Mouse (Mus musculus) heart, embryonic 14.5 days (tissue): ENCODE results near the gene Mtg1. TPM values are rescaled to one million over a fixed set of nuclear protein-coding genes. Genes with fewer than 3 reads are reported as not detected.

ENCODE experiments used
- ATAC-seq: fragments of 200-750 bp; cut with Nextera tagmentation; 2 replicates; pipeline ENCODE4 v1.8.0; 2017; ENCODE audit warnings: low read depth, moderate TSS enrichment; ENCODE audit not compliant: insufficient number of reproducible peaks, insufficient read depth, low FRiP score
- H3K27ac ChIP-seq, 2 experiments: fragments of 200-500 bp in 1 of 2; fragments of 300-500 bp in 1 of 2; sonication (generic) in 1 of 2; replicated peaks in 1 of 2; 2 replicates each; pipeline ENCODE4 v1.5.1; 2012 to 2014; ENCODE audit warnings: low read depth in 2 of 2, low read length in 2 of 2, control low read depth in 1 of 2, mild to moderate bottlenecking in 1 of 2, mixed read lengths in 1 of 2; ENCODE audit not compliant: control insufficient read depth in 1 of 2, insufficient read depth in 1 of 2
- H3K27me3 ChIP-seq: fragments of 300-500 bp; sonication (generic); 2 replicates; pipeline ENCODE4 v1.6.1; 2014; ENCODE audit warnings: mild to moderate bottlenecking, low read length, control low read depth; ENCODE audit not compliant: control insufficient read depth, insufficient read depth
- H3K36me3 ChIP-seq: fragments of 300-500 bp; sonication (generic); 2 replicates; pipeline ENCODE4 v1.6.1; 2014; ENCODE audit warnings: mild to moderate bottlenecking, control low read depth, low read length, mixed read lengths; ENCODE audit not compliant: control insufficient read depth, insufficient read depth
- H3K4me1 ChIP-seq, 2 experiments: fragments of 200-500 bp in 1 of 2; fragments of 300-500 bp in 1 of 2; sonication (generic) in 1 of 2; 2 replicates each; pipeline ENCODE4 v1.6.1; 2012 to 2014; ENCODE audit warnings: low read length in 2 of 2, control low read depth in 1 of 2, mixed read lengths in 1 of 2; ENCODE audit not compliant: control insufficient read depth in 2 of 2, insufficient read depth in 2 of 2
- H3K4me2 ChIP-seq: fragments of 300-500 bp; sonication (generic); 2 replicates; pipeline ENCODE4 v1.6.1; 2014; ENCODE audit warnings: mild to moderate bottlenecking, low read length
- H3K4me3 ChIP-seq, 2 experiments: fragments of 200-500 bp in 1 of 2; fragments of 300-500 bp in 1 of 2; sonication (generic) in 1 of 2; 2 replicates each; pipeline ENCODE4 v1.5.1; 2012 to 2014; ENCODE audit warnings: low read length in 2 of 2, mild to moderate bottlenecking in 2 of 2, control low read depth in 1 of 2, low read depth in 1 of 2, moderate library complexity in 1 of 2; ENCODE audit not compliant: control insufficient read depth in 1 of 2, insufficient read depth in 1 of 2
- H3K9ac ChIP-seq: fragments of 300-500 bp; sonication (generic); 2 replicates; pipeline ENCODE4 v1.6.1; 2014; ENCODE audit warnings: mild to moderate bottlenecking, low read length
- H3K9me3 ChIP-seq: fragments of 300-500 bp; sonication (generic); 2 replicates; pipeline ENCODE4 v1.6.1; 2016; ENCODE audit warnings: low read length, control low read depth; ENCODE audit not compliant: control insufficient read depth
- WGBS: fragments of 180-500 bp; shearing (Covaris S2); extraction: QIAGEN DNeasy Blood & Tissue Kit; methylation state at CpG from one replicate; pipeline ENCODE4 v1.1.7; 2014; 5-methylcytosine and 5-hydroxymethylcytosine counted together
- polyA plus RNA-seq: library from polyadenylated mRNA; unstranded; fragments of >200 nt; fragmentation: Nextera tagmentation; extraction: Ambion mirVana; gene quantifications from 2 replicates; pipeline ENCODE4 v1.2.1, GENCODE M21; 2014

Mtg1 gene
- polyA plus RNA-seq, 1 experiment from 2014 or later = 38.2 TPM

GRCm38 (mm10) chr7:140180692-140181091, 43.3 kb downstream of the Mtg1 start:
- Histone ChIP-seq H3K4me2 (no peak overlapping the region), H3K27ac (no peak overlapping the region), H3K4me3 (no peak overlapping the region), H3K36me3 (no peaks in the 10 kb centered on the region), H3K9ac (no peak overlapping the region), H3K9me3 (no peaks in the 10 kb centered on the region), H3K27me3 (no peaks in the 10 kb centered on the region), H3K4me1 (no peaks in the 10 kb centered on the region)
- ATAC-seq = no peak
- 76% methylated on average over 2 of the region's 2 CpGs for WGBS

GRCm38 (mm10) chr7:140184206-140184605, 46.8 kb downstream of the Mtg1 start:
- 78% methylated on average over 4 of the region's 4 CpGs for WGBS
- Histone ChIP-seq H3K4me2 (no peak overlapping the region), H3K27me3 (no peaks in the 10 kb centered on the region), H3K9me3 (no peaks in the 10 kb centered on the region), H3K27ac (no peak overlapping the region), H3K36me3 (no peaks in the 10 kb centered on the region), H3K4me1 (no peaks in the 10 kb centered on the region), H3K4me3 (no peak overlapping the region), H3K9ac (no peak overlapping the region)
- ATAC-seq = no peak

GRCm38 (mm10) chr7:140186646-140187620, 49.6 kb downstream of the Mtg1 start:
- no peak overlapping the region for H3K9ac ChIP-seq
- ATAC-seq = no peak
- no peaks in the 10 kb centered on the region for H3K9me3 ChIP-seq
- WGBS = 61% methylated on average over 18 of the region's 18 CpGs
- H3K4me2 ChIP-seq = no peak overlapping the region
- H3K27me3 ChIP-seq = no peaks in the 10 kb centered on the region
- H3K4me1 ChIP-seq = no peaks in the 10 kb centered on the region
- H3K36me3 ChIP-seq = no peaks in the 10 kb centered on the region
- H3K27ac ChIP-seq = no peak overlapping the region
- no peak overlapping the region for H3K4me3 ChIP-seq

- H3K4me2 ChIP-seq = no peak overlapping the region
- no peak overlapping the region for H3K4me3 ChIP-seq
- no peak overlapping the region for H3K27ac ChIP-seq
- WGBS = 72% methylated on average over 7 of the region's 7 CpGs
- no peak for ATAC-seq
- no peaks in the 10 kb centered on the region for H3K36me3 ChIP-seq
- H3K9ac ChIP-seq = no peak overlapping the region
- no peaks in the 10 kb centered on the region for H3K9me3 ChIP-seq
- no peaks in the 10 kb centered on the region for H3K27me3 ChIP-seq
- H3K4me1 ChIP-seq = no peaks in the 10 kb centered on the region
Measured at GRCm38 (mm10) chr7:140187721-140188390, 50.5 kb downstream of the Mtg1 start.

GRCm38 (mm10) chr7:140188391-140189328, 51.3 kb downstream of the Mtg1 start:
- no peak for ATAC-seq
- H3K27me3 ChIP-seq = no peaks in the 10 kb centered on the region
- no peaks in the 10 kb centered on the region for H3K9me3 ChIP-seq
- no peak overlapping the region for H3K27ac ChIP-seq
- no peaks in the 10 kb centered on the region for H3K36me3 ChIP-seq
- 53% methylated on average over 4 of the region's 4 CpGs for whole genome bisulfite sequencing
- H3K9ac ChIP-seq = no peak overlapping the region
- H3K4me2 ChIP-seq = no peak overlapping the region
- H3K4me1 ChIP-seq = no peaks in the 10 kb centered on the region
- H3K4me3 ChIP-seq = no peak overlapping the region

- Histone ChIP-seq H3K9me3 (no peaks in the 10 kb centered on the region), H3K36me3 (no peaks in the 10 kb centered on the region), H3K9ac (no peak overlapping the region), H3K27me3 (no peaks in the 10 kb centered on the region), H3K4me3 (no peak overlapping the region), H3K4me1 (no peaks in the 10 kb centered on the region), H3K4me2 (no peak overlapping the region), H3K27ac (no peak overlapping the region)
- no peak for ATAC-seq
- 82% methylated on average over 1 of the region's 1 CpGs for WGBS
Measured at GRCm38 (mm10) chr7:140190435-140190834, 53.1 kb downstream of the Mtg1 start.

GRCm38 (mm10) chr7:140192445-140192844, 55.1 kb downstream of the Mtg1 start:
- Histone ChIP-seq H3K4me2 (no peak overlapping the region), H3K4me1 (no peaks in the 10 kb centered on the region), H3K9me3 (no peaks in the 10 kb centered on the region), H3K4me3 (no peak overlapping the region), H3K27me3 (no peaks in the 10 kb centered on the region), H3K27ac (no peak overlapping the region), H3K36me3 (no peaks in the 10 kb centered on the region), H3K9ac (no peak overlapping the region)
- WGBS = 51% methylated on average over 2 of the region's 2 CpGs
- ATAC-seq = no peak
